Mouse (Mus musculus): ENCODE results near the gene Pola2. TPM values are rescaled to one million over a fixed set of nuclear protein-coding genes. Genes with fewer than 3 reads are reported as not detected.

Pola2 gene
- polyA plus RNA-seq, 1 experiment from 2014 or later: 57.4 TPM

DNA sequence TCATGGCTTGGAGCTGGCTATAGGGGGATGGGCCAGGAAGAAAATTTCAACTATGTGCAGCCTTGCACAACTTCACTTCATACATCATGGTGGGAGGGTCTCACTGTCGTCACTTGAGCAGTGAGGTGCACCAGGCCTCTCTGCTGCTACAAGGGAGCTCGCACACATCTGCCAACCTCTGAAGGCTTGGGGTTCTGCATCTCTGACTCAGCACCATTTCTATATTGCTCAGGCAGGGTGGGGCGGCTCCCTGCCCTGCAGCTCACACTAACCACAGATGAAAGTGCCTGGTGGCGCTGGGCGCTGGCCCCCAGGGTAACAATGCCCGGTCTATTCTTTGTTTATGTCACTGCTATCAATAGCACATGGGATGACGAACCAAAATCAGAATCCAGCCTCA, 19.0 kb downstream of the Pola2 start:
- H3K4me3 ChIP-seq: no peak overlapping the region
- 88% methylated on average over 7 of the region's 7 CpGs for WGBS
- no peak overlapping the region for H3K9ac ChIP-seq (replicated peaks)
- H3K27me3 ChIP-seq: no peaks in the 10 kb centered on the region
- H3K4me2 ChIP-seq (replicated peaks): no peak overlapping the region
- H3K4me1 ChIP-seq: no peaks in the 10 kb centered on the region
- no peak for ATAC-seq (ENCODE audit: low FRiP score, low read depth)
- no peak overlapping the region for H3K27ac ChIP-seq (replicated peaks)
- H3K36me3 ChIP-seq: peaks cover 73% of the 10 kb centered on the region
- no peaks in the 10 kb centered on the region for H3K9me3 ChIP-seq

DNA sequence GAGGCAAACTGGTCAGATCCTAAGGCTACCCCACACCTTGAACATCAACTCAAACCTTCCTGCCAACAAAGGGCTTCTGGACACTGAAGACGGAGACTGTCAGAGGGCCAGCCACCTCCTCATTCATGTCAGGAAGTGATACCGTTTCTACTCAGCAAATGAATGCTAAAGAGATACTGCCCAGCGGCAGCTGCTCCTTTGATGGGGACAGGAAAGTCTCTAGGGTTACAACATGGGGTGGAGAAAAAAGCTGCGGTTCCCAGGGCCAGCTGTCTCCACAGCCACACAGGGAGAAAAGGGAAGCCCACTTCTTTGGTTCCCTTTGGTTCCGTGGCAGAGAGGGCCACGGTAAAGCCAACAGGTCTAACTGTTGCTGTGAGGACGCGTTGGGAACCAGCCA, 19.9 kb downstream of the Pola2 start:
- ATAC-seq (ENCODE audit: low FRiP score, low read depth): no peak
- Histone ChIP-seq H3K4me3 (no peak overlapping the region), H3K4me2 (replicated peaks) (no peak overlapping the region), H3K9ac (replicated peaks) (0 out of 2 replicates have a peak overlapping the region, but pooled peaks have one; percentile 20), H3K36me3 (peaks cover 72% of the 10 kb centered on the region), H3K9me3 (no peaks in the 10 kb centered on the region), H3K27me3 (no peaks in the 10 kb centered on the region), H3K27ac (replicated peaks) (no peak overlapping the region), H3K4me1 (no peaks in the 10 kb centered on the region)
- WGBS: 78% methylated on average over 8 of the region's 8 CpGs

GRCm38 (mm10) chr19:5943404-5943803, 20.6 kb downstream of the Pola2 start:
- Histone ChIP-seq H3K4me2 (replicated peaks) (no peak overlapping the region), H3K9me3 (no peaks in the 10 kb centered on the region), H3K27me3 (no peaks in the 10 kb centered on the region), H3K4me1 (peaks cover under 1% of the 10 kb centered on the region; the same call in 1 of the 2 replicates), H3K4me3 (no peak overlapping the region), H3K27ac (replicated peaks) (no peak overlapping the region), H3K9ac (replicated peaks) (no peak overlapping the region), H3K36me3 (peaks cover 65% of the 10 kb centered on the region)
- 91% methylated on average over 15 of the region's 15 CpGs for WGBS
- no peak for ATAC-seq (ENCODE audit: low FRiP score, low read depth)

DNA sequence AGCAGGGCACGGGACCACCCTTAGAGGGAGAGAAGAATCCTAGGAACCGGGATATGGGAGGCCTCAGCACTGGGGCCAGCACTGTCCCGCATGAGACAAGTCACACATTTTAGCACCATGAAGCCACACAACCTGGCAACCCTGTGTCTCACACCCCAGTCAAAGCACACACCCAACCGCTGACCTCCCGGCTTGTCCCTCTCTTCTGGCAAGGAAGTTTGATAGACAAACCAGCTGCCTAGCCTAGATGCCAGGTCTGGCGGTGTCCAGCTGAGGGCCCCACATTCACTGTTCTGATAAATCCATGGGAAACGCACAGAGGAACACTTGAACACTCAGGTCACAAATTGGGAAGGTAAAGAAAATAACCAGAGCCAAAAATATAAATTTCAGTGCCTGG, 21.4 kb downstream of the Pola2 start:
- no peak for ATAC-seq (ENCODE audit: low FRiP score, low read depth)
- Histone ChIP-seq H3K9me3 (no peaks in the 10 kb centered on the region), H3K9ac (replicated peaks) (no peak overlapping the region), H3K4me1 (peaks cover 9% of the 10 kb centered on the region), H3K36me3 (peaks cover 57% of the 10 kb centered on the region), H3K4me2 (replicated peaks) (no peak overlapping the region), H3K4me3 (no peak overlapping the region), H3K27me3 (no peaks in the 10 kb centered on the region), H3K27ac (replicated peaks) (no peak overlapping the region)
- 94% methylated on average over 7 of the region's 7 CpGs for WGBS

- no peak overlapping the region for H3K4me2 ChIP-seq (replicated peaks)
- no peak overlapping the region for H3K27ac ChIP-seq (replicated peaks)
- ATAC-seq (ENCODE audit: low FRiP score, low read depth): no peak
- H3K4me1 ChIP-seq: peaks cover 15% of the 10 kb centered on the region
- H3K9ac ChIP-seq (replicated peaks): no peak overlapping the region
- H3K9me3 ChIP-seq: no peaks in the 10 kb centered on the region
- no peaks in the 10 kb centered on the region for H3K27me3 ChIP-seq
- H3K36me3 ChIP-seq: peaks cover 42% of the 10 kb centered on the region
- no peak overlapping the region for H3K4me3 ChIP-seq
- 93% methylated on average over 10 of the region's 10 CpGs for WGBS
Measured at GRCm38 (mm10) chr19:5940656-5941055, 23.3 kb downstream of the Pola2 start.

DNA sequence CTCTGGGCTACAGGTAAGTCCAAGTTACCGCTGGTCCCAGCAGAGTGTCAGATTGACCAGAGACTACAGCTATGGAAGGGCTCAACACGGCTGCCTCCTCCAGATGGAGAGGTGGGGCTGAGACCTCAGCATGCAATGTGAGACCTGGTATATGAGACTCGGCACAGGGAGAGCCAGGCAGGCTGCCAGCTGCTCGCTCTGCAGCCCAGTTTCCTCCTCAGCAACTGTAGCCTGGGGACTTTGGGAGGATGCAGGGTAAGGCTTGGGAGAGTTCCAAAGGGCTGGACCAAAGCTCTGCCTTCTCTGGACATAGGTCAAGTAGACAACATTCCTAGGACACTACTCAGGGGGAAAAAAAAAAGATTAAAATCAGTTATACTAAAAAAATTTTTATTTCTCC, 23.8 kb downstream of the Pola2 start:
- no peak overlapping the region for H3K4me2 ChIP-seq (replicated peaks)
- no peak overlapping the region for H3K27ac ChIP-seq (replicated peaks)
- peaks cover 38% of the 10 kb centered on the region for H3K36me3 ChIP-seq
- no peaks in the 10 kb centered on the region for H3K9me3 ChIP-seq
- no peak for ATAC-seq (ENCODE audit: low FRiP score, low read depth)
- H3K4me1 ChIP-seq: peaks cover 15% of the 10 kb centered on the region
- 79% methylated on average over 4 of the region's 4 CpGs for WGBS
- no peak overlapping the region for H3K9ac ChIP-seq (replicated peaks)
- no peaks in the 10 kb centered on the region for H3K27me3 ChIP-seq
- no peak overlapping the region for H3K4me3 ChIP-seq

GRCm38 (mm10) chr19:5939715-5940114, 24.3 kb downstream of the Pola2 start:
- Histone ChIP-seq H3K4me1 (peaks cover 15% of the 10 kb centered on the region), H3K27ac (replicated peaks) (no peak overlapping the region), H3K36me3 (peaks cover 37% of the 10 kb centered on the region), H3K4me3 (no peak overlapping the region), H3K4me2 (replicated peaks) (no peak overlapping the region), H3K9me3 (no peaks in the 10 kb centered on the region), H3K27me3 (no peaks in the 10 kb centered on the region), H3K9ac (replicated peaks) (no peak overlapping the region)
- ATAC-seq (ENCODE audit: low FRiP score, low read depth): no peak
- WGBS: 91% methylated on average over 5 of the region's 5 CpGs

GRCm38 (mm10) chr19:5938516-5938915, 25.5 kb downstream of the Pola2 start:
- WGBS: 91% methylated on average over 6 of the region's 6 CpGs
- Histone ChIP-seq H3K4me3 (no peak overlapping the region), H3K9me3 (no peaks in the 10 kb centered on the region), H3K4me2 (replicated peaks) (no peak overlapping the region), H3K27me3 (no peaks in the 10 kb centered on the region), H3K36me3 (peaks cover 30% of the 10 kb centered on the region), H3K9ac (replicated peaks) (no peak overlapping the region), H3K4me1 (peaks cover 15% of the 10 kb centered on the region), H3K27ac (replicated peaks) (no peak overlapping the region)
- no peak for ATAC-seq (ENCODE audit: low FRiP score, low read depth)

DNA sequence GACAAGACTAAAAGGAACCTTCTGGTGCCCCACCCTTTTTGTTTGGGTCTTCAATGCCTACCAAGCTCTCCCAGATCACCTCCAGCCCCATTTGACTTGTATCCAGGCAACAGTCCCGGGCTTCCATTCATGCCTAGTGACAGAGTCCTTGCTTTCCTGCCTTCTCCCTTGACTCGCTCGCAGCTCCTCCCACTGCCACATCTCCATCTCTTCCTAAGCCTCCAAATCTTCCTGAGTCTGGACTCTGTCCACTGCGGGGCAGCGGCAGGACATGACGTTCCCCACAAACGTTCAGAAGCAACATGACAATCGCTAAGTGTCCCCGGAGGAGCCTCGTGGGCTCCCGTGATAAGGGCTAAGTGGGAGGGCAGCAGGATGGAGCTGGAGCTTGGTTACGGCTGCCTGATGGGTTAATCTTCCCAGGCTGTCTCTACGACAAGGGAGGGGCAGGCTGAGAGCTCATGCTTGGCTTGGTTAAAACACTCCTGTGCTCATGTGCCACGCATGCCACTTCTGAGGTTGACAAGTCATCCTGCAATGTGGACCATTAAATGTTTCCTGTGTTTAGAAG, 26.1 kb downstream of the Pola2 start:
- Histone ChIP-seq H3K27me3 (no peaks in the 10 kb centered on the region), H3K27ac (replicated peaks) (0 out of 2 replicates have a peak overlapping the region, but pooled peaks have one; percentile 3), H3K9ac (replicated peaks) (no peak overlapping the region), H3K9me3 (no peaks in the 10 kb centered on the region), H3K36me3 (peaks cover 26% of the 10 kb centered on the region), H3K4me2 (replicated peaks) (peak overlapping the region; percentile 36), H3K4me3 (0 out of 2 replicates have a peak overlapping the region, but pooled peaks have one; percentile 9), H3K4me1 (peaks cover 15% of the 10 kb centered on the region)
- no peak for ATAC-seq (ENCODE audit: low FRiP score, low read depth)
- WGBS: 22% methylated on average over 14 of the region's 14 CpGs

- WGBS: 66% methylated on average over 21 of the region's 21 CpGs
- no peaks in the 10 kb centered on the region for H3K27me3 ChIP-seq
- no peak overlapping the region for H3K9ac ChIP-seq (replicated peaks)
- H3K4me2 ChIP-seq (replicated peaks): peak overlapping the region; percentile 36; the same call in 1 of the 2 replicates
- H3K27ac ChIP-seq (replicated peaks): 0 out of 2 replicates have a peak overlapping the region, but pooled peaks have one; percentile 3
- no peak overlapping the region for H3K4me3 ChIP-seq
- peaks cover 19% of the 10 kb centered on the region for H3K36me3 ChIP-seq
- H3K9me3 ChIP-seq: no peaks in the 10 kb centered on the region
- peaks cover 15% of the 10 kb centered on the region for H3K4me1 ChIP-seq
- ATAC-seq (ENCODE audit: low FRiP score, low read depth): no peak
Measured at GRCm38 (mm10) chr19:5937095-5937835, 26.7 kb downstream of the Pola2 start.

DNA sequence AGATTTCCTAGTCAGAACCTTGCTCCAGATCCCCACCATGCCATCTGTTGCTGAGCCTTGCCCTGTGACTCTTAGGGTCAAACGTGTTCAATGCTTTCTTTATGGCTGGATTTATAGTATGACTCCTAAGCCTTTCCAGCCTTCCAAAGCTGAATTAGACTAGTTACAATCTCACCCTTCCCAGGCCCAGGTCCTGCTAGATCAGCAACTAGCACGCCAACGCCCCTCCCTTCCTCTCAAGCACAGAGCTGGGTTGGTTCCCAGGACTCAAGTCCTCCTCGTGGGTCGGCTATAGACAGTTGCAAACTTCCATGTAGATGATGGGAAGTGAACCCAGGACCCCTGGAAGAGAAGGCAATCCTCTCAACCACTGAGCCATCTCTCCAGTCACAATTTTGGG, 28.3 kb downstream of the Pola2 start:
- H3K4me1 ChIP-seq: peaks cover 15% of the 10 kb centered on the region
- no peak for ATAC-seq (ENCODE audit: low FRiP score, low read depth)
- no peak overlapping the region for H3K27ac ChIP-seq (replicated peaks)
- no peak overlapping the region for H3K4me3 ChIP-seq
- no peaks in the 10 kb centered on the region for H3K9me3 ChIP-seq
- H3K4me2 ChIP-seq (replicated peaks): no peak overlapping the region
- WGBS: 82% methylated on average over 5 of the region's 5 CpGs
- no peak overlapping the region for H3K9ac ChIP-seq (replicated peaks)
- H3K27me3 ChIP-seq: no peaks in the 10 kb centered on the region
- H3K36me3 ChIP-seq: peaks cover 9% of the 10 kb centered on the region

DNA sequence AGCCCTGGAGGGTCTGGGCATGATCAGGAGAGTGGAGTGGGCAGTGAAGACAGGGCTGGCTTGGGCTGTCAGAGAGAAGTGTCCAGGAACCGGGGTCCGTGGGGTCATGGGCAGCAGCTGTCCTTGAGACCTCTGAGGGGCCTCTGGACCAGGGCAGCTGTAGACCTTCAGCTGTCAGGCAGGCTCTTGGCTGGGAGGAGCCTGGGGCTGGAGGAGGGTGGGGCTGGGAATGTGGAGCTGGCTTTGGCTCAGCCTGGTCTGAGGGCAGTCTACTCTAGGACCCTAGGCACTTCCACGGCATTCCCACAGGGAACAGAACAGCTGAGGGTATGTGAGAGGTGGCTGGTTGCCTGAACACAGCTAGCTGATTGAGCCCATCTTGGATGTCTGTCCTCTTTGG, 28.7 kb downstream of the Pola2 start:
- Histone ChIP-seq H3K4me2 (replicated peaks) (no peak overlapping the region), H3K4me1 (peaks cover 15% of the 10 kb centered on the region), H3K27ac (replicated peaks) (no peak overlapping the region), H3K9me3 (no peaks in the 10 kb centered on the region), H3K36me3 (peaks cover 9% of the 10 kb centered on the region), H3K4me3 (no peak overlapping the region), H3K27me3 (no peaks in the 10 kb centered on the region), H3K9ac (replicated peaks) (no peak overlapping the region)
- 80% methylated on average over 3 of the region's 3 CpGs for WGBS
- no peak for ATAC-seq (ENCODE audit: low FRiP score, low read depth)
